Mouse (Mus musculus): ENCODE measurements around the gene Gm11116. TPM values are rescaled to one million over a fixed set of nuclear protein-coding genes. Genes with fewer than 3 reads are reported as not detected.
"Not testable (repeated sequence)": the region's sequence is repeated elsewhere in the genome, so short reads cannot be mapped to it uniquely, and the experiment has no call there.

Gm11116 gene
- polyA plus RNA-seq (2012; rRNA removed) (not detected in 2 replicates), polyA plus RNA-seq (2014; fragmentation: Nextera tagmentation; extraction: Ambion mirVana) (not detected in 2 replicates)

- Histone ChIP-seq H3K27ac (replicated peaks; ENCODE audit: low read depth, low read length) (no peak within 1 kb of the TSS), H3K9me3 (ENCODE audit: control insufficient read depth, low read length) (no peaks in the 10 kb centered on the region), H3K4me3 (replicated peaks; ENCODE audit: low read length) (no peak within 1 kb of the TSS), H3K4me1 (ENCODE audit: control insufficient read depth, insufficient read depth, low read length) (no peaks in the 10 kb centered on the region), H3K9ac (ENCODE audit: low read depth, low read length, severe bottlenecking) (no peak within 1 kb of the TSS), H3K27me3 (ENCODE audit: control insufficient read depth, insufficient read depth, low read length) (no peaks in the 10 kb centered on the region), H3K36me3 (ENCODE audit: control insufficient read depth, insufficient read depth, low read length) (no peaks in the 10 kb centered on the region), H3K4me2 (replicated peaks; ENCODE audit: low read depth, low read length, severe bottlenecking) (no peak within 1 kb of the TSS)
- DNase-seq (ENCODE audit: low spot score): no peak
- TF ChIP-seq POLR2A (IDR thresholded peaks at IDR 0.05; ENCODE audit: borderline replicate concordance, extremely low read depth, insufficient read depth, insufficient read length): no peak
- no peak for ATAC-seq (ENCODE audit: low FRiP score, low read depth)
- WGBS: 54% methylated on average over 1 of the region's 1 CpGs
Observed at GRCm38 (mm10) chr5:88111430-88111829, at the start of gene Gm11116. Gene Gm11116 (minus strand): TSS chr5:88111530.

GRCm38 (mm10) chr5:88153999-88154398 lies 42.7 kb upstream of the Gm11116 start, which contains the start of gene Gm11115:
Gene Gm11115 (minus strand): TSS chr5:88154099.
- Histone ChIP-seq H3K27ac (replicated peaks; ENCODE audit: low read depth, low read length) (no peak within 1 kb of the TSS), H3K9me3 (ENCODE audit: control insufficient read depth, low read length) (no peaks in the 10 kb centered on the region), H3K27me3 (ENCODE audit: control insufficient read depth, insufficient read depth, low read length) (no peaks in the 10 kb centered on the region), H3K4me1 (ENCODE audit: control insufficient read depth, insufficient read depth, low read length) (no peaks in the 10 kb centered on the region), H3K9ac (ENCODE audit: low read depth, low read length, severe bottlenecking) (no peak within 1 kb of the TSS), H3K4me3 (replicated peaks; ENCODE audit: low read length) (no peak within 1 kb of the TSS), H3K4me2 (replicated peaks; ENCODE audit: low read depth, low read length, severe bottlenecking) (no peak within 1 kb of the TSS), H3K36me3 (ENCODE audit: control insufficient read depth, insufficient read depth, low read length) (no peaks in the 10 kb centered on the region)
- ATAC-seq (ENCODE audit: low FRiP score, low read depth) (no peak), DNase-seq (ENCODE audit: low spot score) (no peak)
- TF ChIP-seq POLR2A (IDR thresholded peaks at IDR 0.05; ENCODE audit: borderline replicate concordance, extremely low read depth, insufficient read depth, insufficient read length): no peak

GRCm38 (mm10) chr5:88086256-88086655 lies 25.1 kb downstream of the Gm11116 start, which contains the start of gene Smr2:
Gene Smr2 (plus strand): TSS chr5:88086556.
- ATAC-seq (ENCODE audit: low FRiP score, low read depth); H3K4me1 ChIP-seq (ENCODE audit: control insufficient read depth, insufficient read depth, low read length); H3K4me3 ChIP-seq (replicated peaks; ENCODE audit: low read length); H3K27ac ChIP-seq (replicated peaks; ENCODE audit: low read depth, low read length); H3K9ac ChIP-seq (ENCODE audit: low read depth, low read length, severe bottlenecking); H3K9me3 ChIP-seq (ENCODE audit: control insufficient read depth, low read length); DNase-seq (ENCODE audit: low spot score); H3K4me2 ChIP-seq (replicated peaks; ENCODE audit: low read depth, low read length, severe bottlenecking); H3K27me3 ChIP-seq (ENCODE audit: control insufficient read depth, insufficient read depth, low read length); H3K36me3 ChIP-seq (ENCODE audit: control insufficient read depth, insufficient read depth, low read length): not testable (repeated sequence)

Other genes with a start within 250 kb of the Gm11116 start
- 0.22 TPM in 1 of 2 replicates, not detected in the other for gene Odam, start 226.5 kb downstream of the Gm11116 start, polyA plus RNA-seq (2012; rRNA removed)
- gene Odam, start 226.5 kb downstream of the Gm11116 start, polyA plus RNA-seq (2014; fragmentation: Nextera tagmentation; extraction: Ambion mirVana): not detected in 2 replicates
- gene Csn3, start 186.0 kb downstream of the Gm11116 start, polyA plus RNA-seq (2012; rRNA removed): 0.09 TPM in 1 of 2 replicates, not detected in the other
- gene Csn3, start 186.0 kb downstream of the Gm11116 start, polyA plus RNA-seq (2014; fragmentation: Nextera tagmentation; extraction: Ambion mirVana): 0.35 TPM in 1 of 2 replicates, not detected in the other
- 0.04 TPM in 1 of 2 replicates, not detected in the other for gene 2310003L06Rik, start 142.1 kb downstream of the Gm11116 start, polyA plus RNA-seq (2012; rRNA removed)
- gene 2310003L06Rik, start 142.1 kb downstream of the Gm11116 start, polyA plus RNA-seq (2014; fragmentation: Nextera tagmentation; extraction: Ambion mirVana): not detected in 2 replicates
- gene Gm28434, start 142.0 kb downstream of the Gm11116 start, polyA plus RNA-seq (2012; rRNA removed): not detected in 2 replicates
- gene Gm28434, start 142.0 kb downstream of the Gm11116 start, polyA plus RNA-seq (2014; fragmentation: Nextera tagmentation; extraction: Ambion mirVana): not detected in 2 replicates
- not detected in 2 replicates for gene Cabs1, start 132.1 kb downstream of the Gm11116 start, polyA plus RNA-seq (2012; rRNA removed)
- gene Cabs1, start 132.1 kb downstream of the Gm11116 start, polyA plus RNA-seq (2014; fragmentation: Nextera tagmentation; extraction: Ambion mirVana): not detected in 2 replicates
- not detected in 2 replicates for gene Smr3a, start 109.0 kb downstream of the Gm11116 start, polyA plus RNA-seq (2012; rRNA removed)
- not detected in 2 replicates for gene Smr3a, start 109.0 kb downstream of the Gm11116 start, polyA plus RNA-seq (2014; fragmentation: Nextera tagmentation; extraction: Ambion mirVana)
- gene Smr2, start 25.0 kb downstream of the Gm11116 start, polyA plus RNA-seq (2012; rRNA removed): 0.10 TPM in 1 of 2 replicates, not detected in the other
- not detected in 2 replicates for gene Smr2, start 25.0 kb downstream of the Gm11116 start, polyA plus RNA-seq (2014; fragmentation: Nextera tagmentation; extraction: Ambion mirVana)
- gene Gm11115, start 42.6 kb upstream of the Gm11116 start, polyA plus RNA-seq (2012; rRNA removed): not detected in 2 replicates
- not detected in 2 replicates for gene Gm11115, start 42.6 kb upstream of the Gm11116 start, polyA plus RNA-seq (2014; fragmentation: Nextera tagmentation; extraction: Ambion mirVana)
- gene Gm7714, start 157.4 kb upstream of the Gm11116 start, polyA plus RNA-seq (2012; rRNA removed): not detected in 2 replicates
- gene Gm7714, start 157.4 kb upstream of the Gm11116 start, polyA plus RNA-seq (2014; fragmentation: Nextera tagmentation; extraction: Ambion mirVana): not detected in 2 replicates
- gene Prol1, start 205.8 kb upstream of the Gm11116 start, polyA plus RNA-seq (2012; rRNA removed): not detected in 2 replicates
- gene Prol1, start 205.8 kb upstream of the Gm11116 start, polyA plus RNA-seq (2014; fragmentation: Nextera tagmentation; extraction: Ambion mirVana): not detected in 2 replicates

Measured in limb, embryonic 14.5 days (tissue).